Mouse (Mus musculus): Measurements from ENCODE around the gene T2.

- TF ChIP-seq CTCF (IDR thresholded peaks at IDR 0.05; ENCODE audit: control insufficient read depth, insufficient read depth, insufficient read length) (no peak), USF1 (IDR thresholded peaks at IDR 0.05; ENCODE audit: low read depth) (no peak), MAX (IDR thresholded peaks at IDR 0.05) (no peak), CEBPB (IDR thresholded peaks at IDR 0.05; ENCODE audit: low read depth) (no peak)
These were observed 33.4 kb downstream of the T2 start for GRCm38 (mm10) chr17:8388990-8389789.

Data from C2C12 (cell line).